Mouse (Mus musculus) megakaryocyte, adult 5-6 weeks (primary cell): ENCODE measurements at regions not wholly inside any gene's neighbourhood (a gene's known extent, or its start where the extent isn't known, plus 50 kb on each side); places are given as distances from the start of the nearest gene placed in this dataset.

ENCODE experiments used
- ATAC-seq: 2 replicates; pipeline ENCODE4 v1.8.0; 2016; ENCODE audit warnings: mild to moderate bottlenecking, inconsistent platforms; ENCODE audit not compliant: poor library complexity, severe bottlenecking

GRCm38 (mm10) chr15:36427334-36427733 lies 580.2 kb downstream of the Zfp706 start:
- no peak for ATAC-seq

GRCm38 (mm10) chr15:36425902-36426301 lies 581.7 kb downstream of the Zfp706 start:
- ATAC-seq, result no peak

- no peak for ATAC-seq
Measured at GRCm38 (mm10) chr15:36424047-36424446, 583.5 kb downstream of the Zfp706 start.

- no peak for ATAC-seq
Measured at GRCm38 (mm10) chr15:36422781-36423180, 584.8 kb downstream of the Zfp706 start.

- ATAC-seq, result no peak
Measured at GRCm38 (mm10) chr15:36419943-36420480, 587.6 kb downstream of the Zfp706 start.

- ATAC-seq, result no peak
Measured at GRCm38 (mm10) chr15:36417426-36417825, 590.1 kb downstream of the Zfp706 start.

GRCm38 (mm10) chr15:36415552-36416249 lies 591.9 kb downstream of the Zfp706 start:
- no peak for ATAC-seq

GRCm38 (mm10) chr15:36412016-36412415 lies 595.6 kb downstream of the Zfp706 start:
- no peak for ATAC-seq

GRCm38 (mm10) chr15:36405446-36405845 lies 602.1 kb downstream of the Zfp706 start:
- ATAC-seq, result no peak

- no peak for ATAC-seq
Measured at GRCm38 (mm10) chr15:36403336-36404119, 604.0 kb downstream of the Zfp706 start.

- no peak for ATAC-seq
Measured at GRCm38 (mm10) chr15:36402051-36402450, 605.5 kb downstream of the Zfp706 start.

GRCm38 (mm10) chr15:36400311-36400840 lies 607.2 kb downstream of the Zfp706 start:
- ATAC-seq, result no peak

- no peak for ATAC-seq
Measured at GRCm38 (mm10) chr15:36399355-36400012, 608.1 kb downstream of the Zfp706 start.

- ATAC-seq, result no peak
Measured at GRCm38 (mm10) chr15:36398099-36398982, 609.2 kb downstream of the Zfp706 start.

- ATAC-seq, result no peak
Measured at GRCm38 (mm10) chr15:36396791-36397190, 610.8 kb downstream of the Zfp706 start.

GRCm38 (mm10) chr15:36396245-36396644 lies 611.3 kb downstream of the Zfp706 start:
- ATAC-seq, result peak; percentile 72

GRCm38 (mm10) chr15:36395672-36396050 lies 611.9 kb downstream of the Zfp706 start:
- no peak for ATAC-seq

- peak; percentile 73 for ATAC-seq
Measured at GRCm38 (mm10) chr15:36394914-36395671, 612.5 kb downstream of the Zfp706 start.

- ATAC-seq, result no peak
Measured at GRCm38 (mm10) chr15:36389775-36390174, 617.8 kb downstream of the Zfp706 start.
